Mouse (Mus musculus): ENCODE measurements around the gene Slco2a1.

DNA sequence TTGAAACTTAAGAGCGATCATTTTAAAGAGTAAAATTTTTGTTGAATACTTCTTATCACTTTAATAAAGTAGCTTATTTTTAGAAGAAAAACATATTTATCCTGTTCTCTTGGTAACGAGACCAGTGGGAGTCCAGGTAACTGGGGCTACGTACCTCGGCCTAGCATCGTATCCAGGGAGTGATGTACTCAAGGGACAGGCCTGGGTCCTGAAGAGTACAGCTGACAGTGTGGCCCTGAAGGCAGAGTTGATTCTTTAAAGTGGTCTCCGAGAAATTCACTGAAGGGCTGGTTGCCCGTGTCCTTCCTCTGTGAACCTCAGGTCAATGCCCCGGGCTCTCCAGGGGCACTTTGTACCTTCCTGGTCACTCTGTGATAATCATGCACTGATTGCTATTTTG, 129.4 kb downstream of the Slco2a1 start:
- TF ChIP-seq CTCF (IDR thresholded peaks at IDR 0.05; ENCODE audit: low read depth, low read length) (no peak), POLR2A (IDR thresholded peaks at IDR 0.05; ENCODE audit: borderline replicate concordance, low read depth, low read length) (no peak)
